Mouse (Mus musculus): ENCODE results near the gene Lbh. TPM values are rescaled to one million over a fixed set of nuclear protein-coding genes. Genes with fewer than 3 reads are reported as not detected.

Gene Lbh
- 38.2 TPM for polyA plus RNA-seq (2017; shearing (Covaris generic))

GRCm38 (mm10) chr17:72918053-72918452 is at the start of gene Lbh:
Gene Lbh (plus strand): TSS chr17:72918305.

Other genes with a start within 250 kb of the Lbh start
- gene Ypel5, start 81.9 kb upstream of the Lbh start, polyA plus RNA-seq (2017; shearing (Covaris generic)) = 100 TPM
- gene Lclat1, start 189.7 kb downstream of the Lbh start, polyA plus RNA-seq (2017; shearing (Covaris generic)) = 60.0 TPM

All from CD4-positive, CD25-positive, alpha-beta regulatory T cell, adult 9 weeks (primary cell).